Mouse (Mus musculus): ENCODE results near the gene Prtn3. TPM values are rescaled to one million over a fixed set of nuclear protein-coding genes. Genes with fewer than 3 reads are reported as not detected.

Prtn3 gene
- polyA plus RNA-seq, 1 experiment = 0.22 TPM

DNA sequence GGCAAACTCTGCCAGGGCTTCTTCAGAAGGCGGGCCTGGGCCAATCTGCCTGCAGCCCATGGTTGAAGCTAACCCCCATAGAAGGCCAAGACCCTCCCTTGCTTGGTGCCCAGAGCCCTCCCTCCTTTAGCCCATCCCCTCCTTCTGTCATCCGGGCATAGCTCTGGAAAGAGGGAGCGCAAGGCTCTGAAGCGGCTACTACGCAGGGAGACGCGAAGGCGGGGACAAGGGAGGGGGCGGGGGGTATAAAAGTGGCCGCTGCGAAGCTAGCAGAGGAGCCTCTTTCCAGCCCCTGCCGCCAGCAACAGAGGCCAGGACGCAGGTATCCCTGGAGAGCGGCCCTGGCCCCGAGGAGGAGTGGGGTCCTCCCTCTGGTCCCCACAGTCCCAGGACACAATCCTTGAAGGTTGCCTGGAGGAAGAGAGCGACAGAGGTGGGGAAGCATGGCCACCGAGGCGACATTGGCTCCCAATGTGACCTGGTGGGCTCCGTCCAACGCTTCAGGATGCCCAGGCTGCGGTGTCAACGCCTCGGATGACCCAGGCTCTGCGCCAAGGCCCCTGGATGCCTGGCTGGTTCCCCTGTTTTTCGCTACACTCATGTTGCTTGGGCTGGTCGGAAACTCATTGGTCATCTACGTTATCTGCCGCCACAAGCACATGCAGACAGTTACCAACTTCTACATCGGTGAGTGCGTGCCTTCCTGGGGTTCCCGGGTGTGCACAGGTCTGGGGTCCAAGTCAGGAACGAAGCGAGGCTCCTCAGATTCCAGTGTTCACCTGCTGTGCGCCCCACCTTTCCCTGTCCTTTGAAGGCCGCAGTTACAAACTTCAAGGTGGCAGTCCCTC lies 44.2 kb downstream of the Prtn3 start:
- no peak for TF ChIP-seq TCF12 (IDR thresholded peaks at IDR 0.05; ENCODE audit: insufficient read depth, poor library complexity, severe bottlenecking)
- no peak for TF ChIP-seq POLR2AphosphoS2 (IDR thresholded peaks at IDR 0.05; ENCODE audit: insufficient read length, low read depth)
- no peak for TF ChIP-seq MAX (IDR thresholded peaks at IDR 0.05; ENCODE audit: low read depth)
- TF ChIP-seq MYOG (IDR thresholded peaks at IDR 0.05; ENCODE audit: control insufficient read depth in 1 of 3, insufficient read depth in 1 of 3, insufficient read length in 2 of 3, low read depth in 2 of 3) = no peak
- no peak for TF ChIP-seq USF1 (IDR thresholded peaks at IDR 0.05; ENCODE audit: low read depth)
- TF ChIP-seq TCF3 (IDR thresholded peaks at IDR 0.05; ENCODE audit: insufficient read length, low read depth) = no peak
- TF ChIP-seq REST (IDR thresholded peaks at IDR 0.05; ENCODE audit: insufficient read depth, insufficient read length) = no peak
- no peak for TF ChIP-seq E2F4 (IDR thresholded peaks at IDR 0.05; ENCODE audit: insufficient read depth)
- TF ChIP-seq MYOD1 (IDR thresholded peaks at IDR 0.05; ENCODE audit: control insufficient read depth in 1 of 3, insufficient read length in 2 of 3, low read depth in 2 of 3) = no peak
- no peak for TF ChIP-seq POLR2A (IDR thresholded peaks at IDR 0.05; ENCODE audit: insufficient read length, low read depth)
- no peak for TF ChIP-seq SRF (IDR thresholded peaks at IDR 0.05; ENCODE audit: control insufficient read depth, insufficient read length, low read depth)
- TF ChIP-seq CEBPB (IDR thresholded peaks at IDR 0.05; ENCODE audit: insufficient read depth, poor library complexity, severe bottlenecking) = no peak
- no peak overlapping the region for H3K4me2 ChIP-seq (ENCODE audit: low read depth)
- H3K36me3 ChIP-seq (ENCODE audit: control insufficient read depth, insufficient read depth) = no peaks in the 10 kb centered on the region
- peaks cover 32% of the 10 kb centered on the region for H3K27me3 ChIP-seq (ENCODE audit: control insufficient read depth, insufficient read depth, insufficient read length)
- H3ac ChIP-seq (ENCODE audit: control insufficient read depth, insufficient read length) = no peak overlapping the region
- H3K79me2 ChIP-seq (ENCODE audit: control insufficient read depth, insufficient read depth) = peaks cover 16% of the 10 kb centered on the region
- H3K4me3 ChIP-seq = peak overlapping the region; percentile 84

DNA sequence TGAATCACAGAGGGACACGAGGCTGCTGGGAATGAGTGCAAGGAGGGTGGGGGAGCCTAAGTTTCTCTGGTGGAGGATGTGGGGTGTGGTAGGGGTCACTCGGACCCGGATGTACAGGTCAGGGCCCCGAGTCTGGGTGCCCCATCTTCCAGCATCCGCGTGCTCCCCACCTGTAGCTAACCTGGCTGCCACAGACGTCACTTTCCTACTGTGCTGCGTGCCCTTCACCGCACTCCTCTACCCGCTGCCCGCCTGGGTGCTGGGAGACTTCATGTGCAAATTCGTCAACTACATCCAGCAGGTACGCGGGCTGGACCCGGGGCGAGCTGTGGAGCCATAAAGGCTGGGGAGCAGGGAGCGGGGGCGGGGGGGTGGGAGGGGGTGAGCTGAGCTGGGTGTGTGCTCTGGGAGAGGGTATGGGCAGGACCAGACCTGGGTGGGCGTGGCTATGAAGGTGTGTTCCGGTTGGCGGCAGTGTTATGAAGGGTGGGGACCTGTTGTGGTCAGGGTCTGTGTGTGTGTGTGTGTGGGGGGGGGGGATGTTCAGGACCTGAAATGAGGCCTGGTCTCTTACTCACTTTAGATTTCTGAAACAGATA lies 45.1 kb downstream of the Prtn3 start:
- peaks cover 16% of the 10 kb centered on the region for H3K79me2 ChIP-seq (ENCODE audit: control insufficient read depth, insufficient read depth)
- peaks cover 32% of the 10 kb centered on the region for H3K27me3 ChIP-seq (ENCODE audit: control insufficient read depth, insufficient read depth, insufficient read length)
- no peak overlapping the region for H3K4me2 ChIP-seq (ENCODE audit: low read depth)
- no peaks in the 10 kb centered on the region for H3K36me3 ChIP-seq (ENCODE audit: control insufficient read depth, insufficient read depth)
- H3K4me3 ChIP-seq = no peak overlapping the region
- H3ac ChIP-seq (ENCODE audit: control insufficient read depth, insufficient read length) = no peak overlapping the region
- TF ChIP-seq POLR2AphosphoS2 (IDR thresholded peaks at IDR 0.05; ENCODE audit: insufficient read length, low read depth) (no peak), REST (IDR thresholded peaks at IDR 0.05; ENCODE audit: insufficient read depth, insufficient read length) (no peak), POLR2A (IDR thresholded peaks at IDR 0.05; ENCODE audit: insufficient read length, low read depth) (no peak), TCF3 (IDR thresholded peaks at IDR 0.05; ENCODE audit: insufficient read length, low read depth) (no peak), E2F4 (IDR thresholded peaks at IDR 0.05; ENCODE audit: insufficient read depth) (no peak), MAX (IDR thresholded peaks at IDR 0.05; ENCODE audit: low read depth) (no peak), CEBPB (IDR thresholded peaks at IDR 0.05; ENCODE audit: insufficient read depth, poor library complexity, severe bottlenecking) (no peak), SRF (IDR thresholded peaks at IDR 0.05; ENCODE audit: control insufficient read depth, insufficient read length, low read depth) (no peak), TCF12 (IDR thresholded peaks at IDR 0.05; ENCODE audit: insufficient read depth, poor library complexity, severe bottlenecking) (no peak), MYOG (IDR thresholded peaks at IDR 0.05; ENCODE audit: control insufficient read depth in 1 of 3, insufficient read depth in 1 of 3, insufficient read length in 2 of 3, low read depth in 2 of 3) (no peak)

GRCm38 (mm10) chr10:79920056-79920890 lies 46.0 kb downstream of the Prtn3 start:
- H3K4me3 ChIP-seq = no peak overlapping the region
- no peak overlapping the region for H3K4me2 ChIP-seq (ENCODE audit: low read depth)

GRCm38 (mm10) chr10:79920958-79921535 lies 46.8 kb downstream of the Prtn3 start, which contains the start of gene R3hdm4:
R3hdm4 (minus strand) TSS chr10:79921208.
- H3ac ChIP-seq (ENCODE audit: control insufficient read depth, insufficient read length) = no peak within 1 kb of the TSS
- H3K79me2 ChIP-seq (ENCODE audit: control insufficient read depth, insufficient read depth) = peaks cover 6% of the 10 kb centered on the region
- TF ChIP-seq MAX (IDR thresholded peaks at IDR 0.05; ENCODE audit: low read depth) = no peak
- TF ChIP-seq TCF12 (IDR thresholded peaks at IDR 0.05; ENCODE audit: insufficient read depth, poor library complexity, severe bottlenecking) = no peak
- no peak for TF ChIP-seq MYOD1 (IDR thresholded peaks at IDR 0.05; ENCODE audit: control insufficient read depth in 1 of 3, insufficient read length in 2 of 3, low read depth in 2 of 3)
- no peak for TF ChIP-seq MYOG (IDR thresholded peaks at IDR 0.05; ENCODE audit: control insufficient read depth in 1 of 3, insufficient read depth in 1 of 3, insufficient read length in 2 of 3, low read depth in 2 of 3)
- no peak for TF ChIP-seq USF1 (IDR thresholded peaks at IDR 0.05; ENCODE audit: low read depth)
- no peak for TF ChIP-seq CEBPB (IDR thresholded peaks at IDR 0.05; ENCODE audit: insufficient read depth, poor library complexity, severe bottlenecking)
- TF ChIP-seq TCF3 (IDR thresholded peaks at IDR 0.05; ENCODE audit: insufficient read length, low read depth) = no peak
- TF ChIP-seq REST (IDR thresholded peaks at IDR 0.05; ENCODE audit: insufficient read depth, insufficient read length) = no peak
- no peak for TF ChIP-seq E2F4 (IDR thresholded peaks at IDR 0.05; ENCODE audit: insufficient read depth)
- H3K4me2 ChIP-seq (ENCODE audit: low read depth) = no peak within 1 kb of the TSS
- H3K36me3 ChIP-seq (ENCODE audit: control insufficient read depth, insufficient read depth) = no peaks in the 10 kb centered on the region
- H3K27me3 ChIP-seq (ENCODE audit: control insufficient read depth, insufficient read depth, insufficient read length) = peaks cover 32% of the 10 kb centered on the region
- H3K4me3 ChIP-seq = no peak within 1 kb of the TSS

More at GRCm38 (mm10) chr10:79920056-79920890, 46.0 kb downstream of the Prtn3 start:
- Histone ChIP-seq H3K79me2 (ENCODE audit: control insufficient read depth, insufficient read depth) (peaks cover 14% of the 10 kb centered on the region), H3ac (ENCODE audit: control insufficient read depth, insufficient read length) (no peak overlapping the region), H3K27me3 (ENCODE audit: control insufficient read depth, insufficient read depth, insufficient read length) (peaks cover 32% of the 10 kb centered on the region), H3K36me3 (ENCODE audit: control insufficient read depth, insufficient read depth) (no peaks in the 10 kb centered on the region)
- TF ChIP-seq POLR2A (IDR thresholded peaks at IDR 0.05; ENCODE audit: insufficient read length, low read depth) (no peak), MYOG (IDR thresholded peaks at IDR 0.05; ENCODE audit: control insufficient read depth in 1 of 3, insufficient read depth in 1 of 3, insufficient read length in 2 of 3, low read depth in 2 of 3) (no peak), POLR2AphosphoS2 (IDR thresholded peaks at IDR 0.05; ENCODE audit: insufficient read length, low read depth) (no peak), TCF3 (IDR thresholded peaks at IDR 0.05; ENCODE audit: insufficient read length, low read depth) (no peak), USF1 (IDR thresholded peaks at IDR 0.05; ENCODE audit: low read depth) (no peak)

Measured in myocyte (in vitro differentiated cells).